Mouse (Mus musculus): ENCODE measurements at regions not wholly inside any gene's neighbourhood (a gene's known extent, or its start where the extent isn't known, plus 50 kb on each side); places are given as distances from the start of the nearest gene placed in this dataset.

DNA sequence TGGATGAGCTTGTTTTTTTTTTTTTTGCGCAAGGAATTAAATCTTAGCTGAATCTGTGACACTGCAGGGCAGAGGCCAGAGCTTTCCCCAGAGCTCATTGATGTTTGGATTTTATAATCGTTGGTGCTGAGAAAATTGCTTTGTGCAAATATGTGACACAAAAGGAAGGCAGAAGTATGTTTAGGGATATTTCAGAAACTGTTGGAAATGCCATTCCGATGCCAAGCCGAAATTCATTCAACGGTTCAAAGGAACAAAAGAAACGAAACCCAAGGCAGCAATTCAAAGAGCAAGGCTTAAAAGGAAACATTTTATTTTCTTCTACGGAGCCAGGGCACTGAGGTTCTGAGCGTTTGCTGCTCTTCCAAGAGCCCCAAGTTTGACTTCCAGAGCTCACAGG, 302.2 kb downstream of the 1500009L16Rik start:
- DNase-seq (ENCODE audit: low spot score), result no peak

DNA sequence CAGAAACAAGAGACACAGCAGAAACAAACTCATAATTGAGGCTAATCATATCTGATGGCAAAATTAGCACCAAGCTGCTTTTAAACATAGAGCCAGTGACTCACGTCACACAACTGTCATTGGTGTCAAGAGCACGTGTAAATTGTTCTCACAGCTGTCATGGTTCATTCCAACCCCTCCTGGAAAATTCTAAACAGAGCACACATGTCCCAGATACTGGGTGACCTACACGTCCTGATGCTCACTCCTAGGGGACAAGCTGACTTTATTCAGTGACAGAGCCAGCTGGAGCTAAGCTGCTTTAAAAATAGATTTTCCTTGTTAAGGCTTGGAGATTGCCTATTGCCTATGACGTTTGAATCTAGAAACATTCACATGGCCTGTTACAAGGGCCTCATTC, 304.1 kb downstream of the 1500009L16Rik start:
- no peak for DNase-seq (ENCODE audit: low spot score)

GRCm38 (mm10) chr10:84036131-84036877, 313.6 kb downstream of the 1500009L16Rik start:
- no peak for DNase-seq (ENCODE audit: low spot score)

- no peak for DNase-seq (ENCODE audit: low spot score)
Measured at GRCm38 (mm10) chr10:84048706-84049105, 326.0 kb downstream of the 1500009L16Rik start.

DNA sequence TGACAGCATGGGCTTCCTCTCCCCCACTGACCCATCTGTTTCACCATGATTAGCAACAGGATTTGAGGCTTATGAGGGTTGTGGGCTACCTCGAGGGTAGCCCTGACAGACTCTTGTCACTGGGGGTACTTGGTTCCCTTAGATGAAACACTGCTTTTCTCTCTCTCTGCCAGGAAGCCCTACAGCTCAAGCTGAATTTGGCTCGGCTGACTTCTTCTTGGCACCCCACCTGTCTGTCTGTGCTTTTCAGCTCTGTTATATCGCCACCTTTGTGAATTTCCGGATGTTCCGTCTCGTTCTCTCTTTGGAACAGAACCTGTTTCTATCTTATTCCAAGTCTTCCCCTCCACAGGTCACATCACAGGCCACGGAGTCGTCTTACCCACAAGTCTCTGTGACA, 330.0 kb downstream of the 1500009L16Rik start:
- no peak for DNase-seq (ENCODE audit: low spot score)

- DNase-seq (ENCODE audit: low spot score), result no peak
Measured at GRCm38 (mm10) chr10:84054551-84055336, 332.1 kb downstream of the 1500009L16Rik start.

DNA sequence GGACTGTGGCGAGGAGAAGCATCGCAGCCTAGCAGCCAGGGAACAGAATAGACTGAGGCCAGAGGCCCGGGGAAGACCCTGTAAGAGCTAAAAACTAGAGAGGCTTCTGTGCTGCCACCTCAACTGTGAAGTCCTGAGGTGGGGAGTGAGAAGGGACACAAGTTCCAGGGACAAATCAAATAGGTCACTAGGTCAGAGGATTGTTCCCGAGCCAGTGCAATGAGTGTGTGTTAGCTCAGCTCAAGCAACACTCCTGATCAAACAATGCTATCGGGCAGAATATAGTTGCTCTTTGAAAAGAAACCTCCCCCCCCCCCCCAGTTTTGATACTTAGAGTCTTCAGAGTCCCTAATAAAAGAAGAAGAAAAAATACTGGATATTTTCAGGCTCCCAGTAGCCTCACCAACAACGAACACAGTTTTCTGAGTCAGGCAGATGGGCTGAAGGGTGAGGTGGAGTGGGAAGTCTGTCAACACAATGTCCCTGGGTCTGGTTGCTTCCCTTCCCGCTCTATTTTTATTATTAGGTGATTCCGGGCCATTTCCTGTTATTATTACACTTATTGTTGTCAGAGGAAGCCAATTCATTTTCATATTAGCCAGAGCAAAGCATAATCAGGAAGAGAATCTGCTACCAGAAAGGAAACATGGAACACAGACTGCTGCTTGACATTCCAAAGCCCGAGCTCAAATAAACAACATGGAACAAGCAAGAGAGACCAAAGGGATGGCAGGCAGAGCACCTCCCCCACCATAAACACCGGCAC, 332.9 kb downstream of the 1500009L16Rik start:
- DNase-seq (ENCODE audit: low spot score), result no peak

DNA sequence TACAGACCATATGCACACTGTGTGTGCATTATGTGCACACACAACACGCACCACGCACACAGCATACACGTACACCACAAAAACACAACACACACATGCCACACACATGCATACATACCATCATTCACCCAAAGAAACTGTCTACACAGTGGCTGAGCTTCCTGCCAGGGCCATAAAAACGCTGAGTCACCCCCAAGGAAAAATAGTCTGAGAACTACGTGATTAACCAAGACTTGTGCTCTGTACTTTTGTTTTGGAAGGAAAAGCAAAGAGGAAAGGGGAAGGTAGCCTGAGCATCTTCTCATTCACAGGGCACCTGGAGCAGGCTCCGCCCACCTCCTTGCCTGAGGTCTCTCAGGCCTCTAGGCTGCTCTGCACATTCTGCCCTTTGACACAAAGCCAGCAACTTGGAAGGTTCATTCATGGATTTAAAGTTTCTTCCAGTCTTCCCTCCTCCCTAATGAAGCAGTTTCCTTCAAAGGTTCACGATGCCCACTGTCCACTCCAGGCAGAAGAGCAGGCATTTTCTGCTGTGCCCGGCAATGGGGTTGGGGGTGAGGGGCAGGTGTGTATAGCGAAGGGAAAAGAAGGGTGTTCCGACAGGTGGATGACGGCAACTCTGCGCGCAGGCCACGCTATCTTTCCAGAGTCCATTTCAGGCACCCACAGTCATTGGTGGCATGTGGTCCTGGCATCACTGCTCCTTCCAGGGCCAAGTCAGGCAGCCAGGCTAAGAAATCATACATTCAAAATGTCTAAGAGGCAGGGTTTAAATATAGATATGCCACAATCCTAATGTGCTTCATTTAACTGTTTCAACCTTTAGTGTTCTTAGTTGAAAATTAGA, 333.9 kb downstream of the 1500009L16Rik start:
- DNase-seq (ENCODE audit: low spot score), result no peak

- no peak for DNase-seq (ENCODE audit: low spot score)
Measured at GRCm38 (mm10) chr10:84058301-84058700, 335.6 kb downstream of the 1500009L16Rik start.

DNA sequence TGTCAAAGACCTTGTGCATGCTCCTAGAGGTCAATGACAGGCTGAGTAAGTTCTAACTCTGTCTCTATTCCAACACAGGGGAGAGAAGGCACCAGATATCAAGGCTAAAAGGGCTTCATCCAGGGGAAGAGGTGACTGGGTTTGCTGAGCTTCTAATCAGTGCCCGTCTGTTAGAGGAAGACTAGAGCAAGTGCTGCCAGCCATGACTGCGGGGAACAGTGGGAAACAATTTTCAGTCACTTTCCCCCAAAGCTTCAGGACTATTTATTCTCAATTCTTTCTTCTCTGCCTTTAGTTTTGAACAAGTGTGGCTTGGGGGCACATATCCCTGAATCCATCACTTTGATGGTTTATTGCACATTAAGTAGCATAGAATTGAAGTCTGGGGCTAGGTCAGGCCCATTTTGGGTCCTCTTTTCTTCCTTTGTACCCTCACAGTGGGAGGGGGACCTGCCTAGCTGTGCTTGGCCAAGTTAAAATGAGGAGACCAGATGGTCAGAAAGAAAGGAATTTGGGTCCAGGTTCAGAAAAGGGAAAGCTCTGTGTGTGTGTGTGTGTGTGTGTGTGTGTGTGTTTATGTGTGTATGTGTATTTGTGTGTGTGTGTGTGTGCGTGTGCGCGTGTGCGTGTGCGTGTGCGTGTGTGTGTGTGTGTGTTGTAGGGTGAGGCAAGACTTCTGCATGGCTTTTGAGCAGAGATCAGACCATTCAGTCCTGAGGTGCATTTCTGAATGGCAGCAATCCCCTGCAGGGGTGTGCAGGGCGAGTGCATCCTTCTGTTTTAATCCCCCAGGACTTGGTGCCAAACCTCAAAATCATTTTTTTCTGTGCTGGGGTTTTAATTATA, 337.2 kb downstream of the 1500009L16Rik start:
- DNase-seq (ENCODE audit: low spot score), result no peak

DNA sequence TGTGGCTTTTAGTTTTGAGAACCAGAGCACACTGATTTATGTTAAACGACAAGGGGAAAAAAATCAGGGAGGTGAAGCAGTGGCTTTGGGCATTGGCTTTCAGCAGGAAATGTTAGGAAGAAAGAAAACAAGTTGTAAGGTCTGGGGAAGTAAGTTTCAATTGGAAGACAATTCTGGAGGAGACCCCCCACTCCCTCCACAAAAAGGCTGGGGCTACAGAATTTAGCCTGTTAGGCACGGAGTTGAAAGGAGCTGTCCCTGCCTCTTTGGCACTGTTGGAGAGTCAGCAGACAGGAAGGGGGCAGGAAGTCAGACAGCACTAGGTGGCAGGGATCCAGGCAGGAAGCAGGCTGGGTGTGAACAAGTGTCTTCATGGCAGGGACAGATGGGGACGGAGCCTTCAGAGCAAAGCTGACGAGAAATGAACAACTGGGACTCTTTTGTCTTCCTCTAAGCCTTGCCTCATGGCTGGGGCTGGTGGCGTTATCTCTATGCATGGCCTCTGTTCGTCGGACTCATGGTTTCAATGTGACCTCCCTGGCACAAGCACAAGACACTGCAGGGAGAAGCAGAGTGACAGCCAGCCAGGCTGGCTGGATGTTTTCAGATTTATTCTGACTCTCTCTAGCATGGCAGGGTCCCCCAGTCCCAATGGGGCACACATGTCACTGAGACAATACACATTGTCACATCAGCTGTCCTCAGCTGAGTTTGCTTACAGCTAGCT, 338.0 kb downstream of the 1500009L16Rik start:
- peak; percentile 35 for DNase-seq (ENCODE audit: low spot score)

- DNase-seq (ENCODE audit: low spot score), result no peak
Measured at GRCm38 (mm10) chr10:84067052-84067650, 344.5 kb downstream of the 1500009L16Rik start.

GRCm38 (mm10) chr10:84069806-84070205, 347.1 kb downstream of the 1500009L16Rik start:
- DNase-seq (ENCODE audit: low spot score), result no peak

DNA sequence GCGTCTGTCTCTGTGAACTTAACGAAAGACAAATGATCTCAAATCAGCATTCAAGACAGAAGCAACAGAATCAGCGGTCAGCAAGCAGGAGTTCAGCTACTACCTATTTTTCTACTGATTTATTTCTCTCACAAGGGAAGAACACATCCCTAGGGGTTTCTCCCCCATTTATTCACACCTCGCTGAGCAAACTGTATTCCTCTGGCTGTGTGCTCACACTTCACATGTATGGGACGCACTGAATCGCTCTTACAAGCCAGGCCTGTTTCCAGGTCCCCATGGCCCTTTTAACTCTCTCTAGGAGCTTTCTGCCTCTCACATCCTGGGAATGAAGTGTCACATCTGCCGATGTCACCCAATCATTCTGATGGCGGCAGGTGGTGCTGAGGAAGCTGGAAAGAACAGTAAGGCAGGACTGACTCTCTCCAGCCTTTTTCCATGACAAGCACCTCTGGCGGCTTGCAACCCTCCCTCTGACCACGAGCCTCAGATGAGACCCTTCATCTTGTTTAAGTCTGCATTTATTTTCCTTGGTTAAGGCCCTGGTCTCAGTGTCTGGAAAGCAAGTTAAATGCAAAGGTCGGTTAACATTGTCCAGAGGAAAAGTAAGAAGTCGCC, 350.3 kb downstream of the 1500009L16Rik start:
- DNase-seq (ENCODE audit: low spot score), result no peak

GRCm38 (mm10) chr10:84075581-84075980, 352.9 kb downstream of the 1500009L16Rik start:
- no peak for DNase-seq (ENCODE audit: low spot score)

DNA sequence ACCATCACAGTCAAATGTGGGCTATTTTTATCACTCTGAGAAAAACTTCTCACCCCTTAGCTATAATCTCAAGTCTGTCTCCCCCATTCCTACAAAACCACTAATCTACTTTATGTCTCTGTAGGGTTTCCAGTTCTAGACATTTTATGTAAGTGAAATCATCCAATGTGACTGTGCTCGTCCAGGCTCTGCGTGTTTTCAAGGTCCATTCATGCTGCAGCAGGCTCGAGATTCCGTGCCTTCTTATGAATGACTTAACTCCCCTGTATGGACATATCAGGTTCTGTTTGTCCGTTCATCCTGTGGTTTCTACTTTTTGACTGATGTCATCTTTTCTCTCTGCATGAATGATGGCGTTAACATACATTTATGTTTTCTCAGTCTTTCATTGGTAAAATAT, 357.6 kb downstream of the 1500009L16Rik start:
- DNase-seq (ENCODE audit: low spot score), result no peak

DNA sequence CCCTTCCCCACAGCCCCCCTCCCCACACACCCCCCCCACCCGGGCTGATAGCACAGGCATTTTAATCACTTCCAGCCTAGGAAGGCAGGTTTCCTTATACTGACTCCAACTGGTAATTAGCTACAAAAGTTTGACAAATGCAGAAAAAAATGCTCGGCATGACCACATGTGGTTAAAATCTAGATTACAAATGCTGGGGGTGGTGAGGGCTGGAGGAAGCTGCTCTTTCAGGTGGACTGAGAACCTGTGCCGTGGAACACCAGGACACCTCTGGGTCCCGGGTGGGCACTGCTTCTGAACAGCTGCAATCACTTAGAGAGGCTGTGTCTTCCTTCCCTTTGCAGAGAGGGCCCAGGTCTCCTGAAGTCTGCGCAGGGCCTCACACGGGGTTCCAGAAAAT, 358.7 kb downstream of the Nuak1 start:
- DNase-seq (ENCODE audit: low spot score), result no peak

- DNase-seq (ENCODE audit: low spot score), result no peak
Measured at GRCm38 (mm10) chr10:84087528-84087927, 352.9 kb downstream of the Nuak1 start.

DNA sequence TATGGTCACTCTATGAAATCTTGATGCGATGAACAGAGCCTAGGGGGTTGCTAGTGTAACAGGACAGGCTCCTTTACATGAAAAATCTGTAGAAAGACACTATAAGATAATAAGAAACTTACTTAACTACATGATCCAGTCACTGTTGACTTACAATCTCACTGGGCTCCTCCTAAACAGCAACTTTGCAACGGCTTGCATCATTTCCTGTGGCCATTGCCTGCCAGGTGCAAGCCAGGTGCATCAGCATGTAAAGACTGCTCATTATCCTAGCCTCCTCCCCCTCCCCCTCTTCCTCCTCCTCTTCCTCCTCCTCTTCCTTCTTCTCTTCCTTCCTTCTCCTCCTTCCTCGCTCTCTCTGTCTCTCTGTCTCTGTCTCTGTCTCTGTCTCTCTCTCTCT, 352.5 kb downstream of the Nuak1 start:
- no peak for DNase-seq (ENCODE audit: low spot score)
